Mouse (Mus musculus): ENCODE results near the gene Tnfrsf9.

Tnfrsf9 gene

GRCm38 (mm10) chr4:150990148-150990547, 75.8 kb downstream of the Tnfrsf9 start:
- no peak for DNase-seq (ENCODE audit: low spot score)
